Mouse (Mus musculus) midbrain, postnatal 0 days (tissue): Measurements from ENCODE around the gene Plcd1. TPM values are rescaled to one million over a fixed set of nuclear protein-coding genes. Genes with fewer than 3 reads are reported as not detected.
A peak's percentile ranks its signal among the peaks of the same experiment; 100 is the strongest.

Experiments
- ATAC-seq: fragments of 200-750 bp; cut with Nextera tagmentation; 2 replicates; pipeline ENCODE4 v1.8.0; 2017; ENCODE audit warnings: moderate number of reproducible peaks, mild to moderate bottlenecking, moderate TSS enrichment, moderate library complexity; ENCODE audit not compliant: low FRiP score
- DNase-seq: peaks from one replicate; pipeline ENCODE4 v3.0.0-alpha.2; 2015; ENCODE audit warnings: low spot score
- H3K27ac ChIP-seq: fragments of 300-500 bp; sonication (generic); 2 replicates; pipeline ENCODE4 v1.5.1; 2014; ENCODE audit warnings: low read depth, mild to moderate bottlenecking, low read length, mixed read lengths
- H3K27me3 ChIP-seq: fragments of 300-500 bp; sonication (generic); 2 replicates; pipeline ENCODE4 v1.6.1; 2014; ENCODE audit warnings: low read length, control low read depth, mixed read lengths; ENCODE audit not compliant: insufficient read depth
- H3K36me3 ChIP-seq: fragments of 300-500 bp; sonication (generic); 2 replicates; pipeline ENCODE4 v1.6.1; 2014; ENCODE audit warnings: low read length, control low read depth, mixed read lengths; ENCODE audit not compliant: insufficient read depth
- H3K4me1 ChIP-seq: fragments of 300-500 bp; sonication (generic); 2 replicates; pipeline ENCODE4 v1.6.1; 2014; ENCODE audit warnings: mild to moderate bottlenecking, control low read depth, antibody characterized with exemption, low read length, mixed read lengths; ENCODE audit not compliant: insufficient read depth
- H3K4me2 ChIP-seq: fragments of 300-500 bp; sonication (generic); 2 replicates; pipeline ENCODE4 v1.6.1; 2014; ENCODE audit warnings: low read depth, mild to moderate bottlenecking, low read length, mixed read lengths; ENCODE audit not compliant: poor library complexity, severe bottlenecking
- H3K4me3 ChIP-seq: fragments of 300-500 bp; sonication (generic); 2 replicates; pipeline ENCODE4 v1.5.1; 2014; ENCODE audit warnings: low read depth, mild to moderate bottlenecking, low read length, moderate library complexity
- H3K9ac ChIP-seq: fragments of 300-500 bp; sonication (generic); replicated peaks from 2 replicates; pipeline ENCODE4 v1.6.1; 2014; ENCODE audit warnings: mild to moderate bottlenecking, low read length, moderate library complexity, mixed read lengths; ENCODE audit not compliant: poor library complexity, severe bottlenecking
- H3K9me3 ChIP-seq: fragments of 300-500 bp; sonication (generic); 2 replicates; pipeline ENCODE4 v1.6.1; 2016; ENCODE audit warnings: low read length, control low read depth
- CTCF ChIP-seq: IDR thresholded peaks from 2 replicates; pipeline ENCODE4 v1.5.1; 2016; ENCODE audit warnings: antibody characterized with exemption, mild to moderate bottlenecking
- whole genome bisulfite sequencing: fragments of 180-500 bp; shearing (Covaris S2); extraction: QIAGEN DNeasy Blood & Tissue Kit; methylation state at CpG from one replicate; pipeline ENCODE4 v1.1.7; 2014; 5-methylcytosine and 5-hydroxymethylcytosine counted together
- polyA plus RNA-seq: library from polyadenylated mRNA; unstranded; fragments of >200 nt; fragmentation: Nextera tagmentation; extraction: Ambion mirVana; gene quantifications from 2 replicates; pipeline ENCODE4 v1.2.1, GENCODE M21; 2015
- total RNA-seq: library from RNA; depleted of rRNA; stranded (reverse); fragments of >200 nt; gene quantifications from 2 replicates; pipeline ENCODE4 v1.2.3, GENCODE M21; 2014

Gene Plcd1
- total and polyA plus RNA-seq, 2 experiments from 2014 or later: 10.9 to 17.4 TPM

GRCm38 (mm10) chr9:119107566-119107965 is 14.3 kb upstream of the Plcd1 start:
- H3K4me2 ChIP-seq: no peak overlapping the region
- no peaks in the 10 kb centered on the region for H3K27me3 ChIP-seq
- 0 out of 2 replicates have a peak, but pooled peaks cover 5% of the 10 kb centered on the region for H3K4me1 ChIP-seq
- 84% methylated on average over 4 of the region's 4 CpGs for WGBS
- H3K36me3 ChIP-seq: no peaks in the 10 kb centered on the region
- H3K9ac ChIP-seq: no peak overlapping the region
- DNase-seq: no peak
- no peaks in the 10 kb centered on the region for H3K9me3 ChIP-seq
- H3K4me3 ChIP-seq: no peak overlapping the region
- no peak overlapping the region for H3K27ac ChIP-seq
- no peak for ATAC-seq
- peak; percentile 43 for TF ChIP-seq CTCF

- Histone ChIP-seq H3K4me1 (0 out of 2 replicates have a peak, but pooled peaks cover 8% of the 10 kb centered on the region), H3K4me2 (peak overlapping the region; percentile 65), H3K9me3 (no peaks in the 10 kb centered on the region), H3K4me3 (peak overlapping the region; percentile 63), H3K9ac (peak overlapping the region; percentile 48), H3K27ac (no peak overlapping the region), H3K27me3 (no peaks in the 10 kb centered on the region), H3K36me3 (no peaks in the 10 kb centered on the region)
- no peak for DNase-seq
- TF ChIP-seq CTCF: no peak
- ATAC-seq: no peak
- WGBS: 4% methylated on average over 19 of the region's 19 CpGs
Measured at GRCm38 (mm10) chr9:119102783-119103113, 9.4 kb upstream of the Plcd1 start.

- Histone ChIP-seq H3K4me1 (0 out of 2 replicates have a peak, but pooled peaks cover 8% of the 10 kb centered on the region), H3K27ac (no peak within 1 kb of the TSS), H3K4me3 (peak within 1 kb of the TSS; percentile 63), H3K27me3 (no peaks in the 10 kb centered on the region), H3K9ac (peak within 1 kb of the TSS; percentile 48), H3K4me2 (peak within 1 kb of the TSS; percentile 65), H3K36me3 (no peaks in the 10 kb centered on the region), H3K9me3 (no peaks in the 10 kb centered on the region)
- WGBS: 3% methylated on average over 44 of the region's 44 CpGs
- ATAC-seq (peak; percentile 87), DNase-seq (peak; percentile 91)
- TF ChIP-seq CTCF: peak; percentile 48
Measured at GRCm38 (mm10) chr9:119101992-119102782, 8.9 kb upstream of the Plcd1 start, which contains the start of gene Dlec1. Gene Dlec1 (plus strand): TSS chr9:119102478.

- Histone ChIP-seq H3K4me2 (no peak overlapping the region), H3K9me3 (no peaks in the 10 kb centered on the region), H3K4me1 (0 out of 2 replicates have a peak, but pooled peaks cover 8% of the 10 kb centered on the region), H3K9ac (no peak overlapping the region), H3K27ac (no peak overlapping the region), H3K27me3 (no peaks in the 10 kb centered on the region), H3K4me3 (no peak overlapping the region), H3K36me3 (no peaks in the 10 kb centered on the region)
- peak; percentile 26 for TF ChIP-seq CTCF
- DNase-seq (no peak), ATAC-seq (no peak)
- 14% methylated on average over 15 of the region's 15 CpGs for WGBS
Measured at GRCm38 (mm10) chr9:119100177-119100898, 7.0 kb upstream of the Plcd1 start.

GRCm38 (mm10) chr9:119094462-119095109 is 1.3 kb upstream of the Plcd1 start:
- no peak overlapping the region for H3K4me3 ChIP-seq
- DNase-seq: peak; percentile 62
- H3K9me3 ChIP-seq: no peaks in the 10 kb centered on the region
- WGBS: 61% methylated on average over 13 of the region's 13 CpGs
- peaks cover 5% of the 10 kb centered on the region; the same call in 1 of the 2 replicates for H3K4me1 ChIP-seq
- no peak overlapping the region for H3K4me2 ChIP-seq
- H3K9ac ChIP-seq: no peak overlapping the region
- H3K27ac ChIP-seq: no peak overlapping the region
- no peak for ATAC-seq
- no peaks in the 10 kb centered on the region for H3K36me3 ChIP-seq
- 0 out of 2 replicates have a peak, but pooled peaks have one; percentile 7 for TF ChIP-seq CTCF
- H3K27me3 ChIP-seq: peaks cover 4% of the 10 kb centered on the region; the same call in 1 of the 2 replicates
